ENCODE assay signal across 33 mouse cellular contexts in the genomic region with DNA sequence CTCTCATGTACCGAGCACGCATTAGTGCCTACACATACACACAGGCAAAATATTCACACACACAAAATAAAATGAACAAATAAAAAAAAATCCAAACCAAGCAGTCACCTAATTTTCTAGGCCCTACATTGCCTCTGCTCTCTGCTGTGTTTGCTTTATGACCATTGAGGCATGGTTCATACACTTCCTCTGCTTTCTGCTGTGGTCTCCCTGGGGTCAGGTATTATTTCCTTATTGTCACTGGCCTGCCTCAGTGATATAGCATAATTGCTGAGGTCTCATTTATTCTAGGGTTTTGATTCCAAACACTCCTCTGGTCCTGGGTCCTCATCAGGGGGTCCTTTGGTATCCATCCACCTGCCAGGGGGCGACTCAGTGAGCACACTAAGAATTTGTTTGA. TPM values are rescaled to one million over a fixed set of nuclear protein-coding genes. Genes with fewer than 3 reads are reported as not detected.
"Had no signal": no experiment of that assay in that cellular context is flagged by ENCODE, and none has a peak within 500 bp of the region (broad histone marks: within the 10 kb centered on the region; RNA-seq: fewer than 3 reads in every experiment).

No protein-coding gene starts in this region.

- ATAC-seq: forebrain, embryonic 13.5 days; forebrain, embryonic 14.5 days; forebrain, embryonic 15.5 days; forebrain, embryonic 16.5 days; forebrain, postnatal 0 days had no signal

- H3K4me3 ChIP-seq: embryonic facial prominence, embryonic 10.5 days; embryonic facial prominence, embryonic 12.5 days; embryonic facial prominence, embryonic 13.5 days; embryonic facial prominence, embryonic 15.5 days; erythroblast, embryonic 14.5 days; forebrain, embryonic 10.5 days; forebrain, embryonic 12.5 days; forebrain, embryonic 13.5 days; forebrain, embryonic 15.5 days; gastrocnemius, adult 2 months; heart, adult 2 months had no signal

- H3K27me3 ChIP-seq: forebrain, embryonic 15.5 days had no signal

- H3K36me3 ChIP-seq: embryonic facial prominence, embryonic 10.5 days; embryonic facial prominence, embryonic 12.5 days; embryonic facial prominence, embryonic 13.5 days; embryonic facial prominence, embryonic 15.5 days; forebrain, embryonic 10.5 days; forebrain, embryonic 12.5 days; forebrain, embryonic 15.5 days had no signal

- DNase-seq: cerebellum, adult 18-20 months; cerebellum, adult 2 months; cerebellum, adult 8-10 months; cerebellum, adult 9-10 months; cerebellum, adult 9-11 months; cerebellum, postnatal 10 days; cerebellum, postnatal 14 days; cerebellum, postnatal 25 days; embryo, embryonic 11 days; forebrain, postnatal 0 days; gastrocnemius, adult 2 months; gastrocnemius, postnatal 10 days; gastrocnemius, postnatal 14 days; gastrocnemius, postnatal 25 days; gastrocnemius, postnatal 36 days; heart, adult 2 months had no signal

RNA-seq across cellular contexts. Expression of a gene that starts 39.2 kb away (rescaled TPM):
- total RNA-seq: forebrain, postnatal 0 days; gastrocnemius, adult 18-20 months; gastrocnemius, adult 2 months; gastrocnemius, adult 8-10 months; gastrocnemius, postnatal 10 days; gastrocnemius, postnatal 14 days; gastrocnemius, postnatal 25 days; gastrocnemius, postnatal 36 days; gastrocnemius, postnatal 4 days; granulocyte monocyte progenitor cell, adult 5-6 weeks; heart, adult 2 months; heart, adult 8-10 months had no signal
- polyA plus RNA-seq: embryonic facial prominence, embryonic 10.5 days; embryonic facial prominence, embryonic 11.5 days; embryonic facial prominence, embryonic 13.5 days; erythroblast, embryonic 14.5 days; forebrain, embryonic 10.5 days; heart, adult 2 months had no signal
